Mouse (Mus musculus): Measurements from ENCODE around the gene Slc27a1.

DNA sequence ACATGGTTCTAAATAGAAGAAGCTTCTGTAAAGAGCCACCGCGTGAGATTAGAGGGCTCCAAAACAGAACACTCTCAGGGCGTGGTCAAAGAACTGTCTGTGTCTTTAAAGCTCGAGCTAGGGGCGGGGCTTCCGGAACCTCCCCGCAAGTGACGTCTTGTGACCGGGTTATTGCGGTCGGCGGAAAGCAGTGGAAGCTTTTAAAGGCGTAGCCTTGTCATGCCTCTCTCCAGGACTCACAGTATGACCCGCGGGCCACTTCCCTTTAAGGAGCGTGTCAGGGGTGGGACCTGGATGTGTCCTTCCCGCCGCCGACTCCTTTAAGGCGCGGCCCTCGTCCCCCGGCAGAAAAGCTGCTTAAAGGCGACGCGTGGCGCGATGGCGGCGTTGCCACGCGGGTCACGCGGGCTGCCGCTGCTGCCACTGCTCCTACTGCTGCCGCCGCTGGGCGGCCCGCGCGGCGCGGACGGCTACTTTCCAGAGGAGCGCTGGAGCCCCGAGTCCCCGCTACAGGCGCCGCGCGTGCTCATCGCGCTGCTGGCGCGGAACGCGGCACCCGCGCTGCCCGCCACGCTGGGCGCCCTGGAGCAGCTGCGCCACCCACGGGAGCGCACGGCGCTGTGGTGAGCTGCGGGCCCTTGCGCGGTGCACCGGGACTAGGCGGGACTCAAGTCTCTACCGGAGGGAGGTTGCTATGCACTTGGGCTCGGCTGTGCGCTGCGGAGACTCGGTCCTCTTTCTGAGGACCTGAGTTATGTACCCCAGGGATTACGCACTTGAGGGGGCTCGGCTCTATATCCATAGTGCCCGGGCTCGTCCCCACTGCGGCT is 42.4 kb downstream of the Slc27a1 start, which contains the start of gene Colgalt1:
- TF ChIP-seq ZC3H11A (IDR thresholded peaks at IDR 0.05; ENCODE audit: low read depth, low read length) (no peak), TCF12 (IDR thresholded peaks at IDR 0.05; ENCODE audit: low read depth, low read length) (no peak), JUND (IDR thresholded peaks at IDR 0.05; ENCODE audit: low read depth, low read length) (no peak)

Data from MEL (cell line).